Mouse (Mus musculus): Measurements from ENCODE around the gene Pgm2l1. TPM values are rescaled to one million over a fixed set of nuclear protein-coding genes. Genes with fewer than 3 reads are reported as not detected.

The Pgm2l1 gene
- polyA plus RNA-seq, 1 experiment from 2014 or later = 11.8 TPM

GRCm38 (mm10) chr7:100203616-100204015 is 23.6 kb upstream of the Pgm2l1 start:
- no peak overlapping the region for H3K4me2 ChIP-seq (replicated peaks)
- H3K9me3 ChIP-seq = no peaks in the 10 kb centered on the region
- H3K4me1 ChIP-seq = no peaks in the 10 kb centered on the region
- ATAC-seq (ENCODE audit: low FRiP score, low read depth) = no peak
- H3K27me3 ChIP-seq = no peaks in the 10 kb centered on the region
- H3K4me3 ChIP-seq = no peak overlapping the region
- 59% methylated on average over 3 of the region's 3 CpGs for WGBS
- no peak overlapping the region for H3K9ac ChIP-seq (replicated peaks)
- H3K27ac ChIP-seq (replicated peaks) = no peak overlapping the region
- H3K36me3 ChIP-seq = no peaks in the 10 kb centered on the region

DNA sequence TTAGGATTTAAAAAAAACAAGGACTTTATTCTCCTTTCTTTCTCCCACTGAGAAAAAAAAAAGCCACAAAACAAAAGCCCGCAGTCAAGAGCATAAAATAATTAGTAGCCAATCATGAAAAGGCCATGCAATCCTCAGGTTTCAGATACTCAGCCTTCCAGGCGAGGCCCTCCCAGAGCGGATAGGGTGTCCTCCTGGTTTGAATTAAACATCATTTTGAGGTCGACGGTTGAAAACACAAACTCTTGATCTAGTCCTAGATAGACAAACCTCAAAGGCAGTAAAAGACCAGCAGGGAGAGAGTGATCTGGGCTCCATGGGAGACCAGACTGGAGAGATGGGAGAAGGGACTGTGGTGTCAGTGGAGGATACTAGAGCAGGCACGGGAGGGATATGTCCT is 22.3 kb upstream of the Pgm2l1 start:
- Histone ChIP-seq H3K4me1 (no peaks in the 10 kb centered on the region), H3K9me3 (no peaks in the 10 kb centered on the region), H3K4me2 (replicated peaks) (no peak overlapping the region), H3K36me3 (no peaks in the 10 kb centered on the region), H3K27ac (replicated peaks) (no peak overlapping the region), H3K4me3 (no peak overlapping the region), H3K9ac (replicated peaks) (no peak overlapping the region), H3K27me3 (no peaks in the 10 kb centered on the region)
- WGBS = 88% methylated on average over 6 of the region's 6 CpGs
- no peak for ATAC-seq (ENCODE audit: low FRiP score, low read depth)

DNA sequence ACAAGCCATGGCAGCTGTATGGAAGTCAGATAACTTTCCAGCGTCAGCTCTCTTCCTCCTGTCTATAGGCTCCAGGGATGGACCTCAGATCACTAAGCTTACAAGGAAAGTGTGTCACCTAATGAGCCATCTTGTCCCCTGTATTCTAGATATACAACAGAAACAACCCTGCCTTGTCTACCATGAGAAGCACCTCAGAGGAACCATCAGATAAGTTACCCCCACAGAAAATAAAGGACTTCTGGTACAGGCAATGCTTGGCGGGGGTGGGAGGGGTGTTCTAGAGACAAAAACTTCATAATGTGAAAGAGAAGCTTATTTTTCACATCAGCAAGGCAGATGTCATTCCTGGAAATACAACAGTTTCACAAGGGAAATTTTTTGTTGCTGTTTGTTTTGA is 21.1 kb upstream of the Pgm2l1 start:
- 92% methylated on average over 2 of the region's 2 CpGs for WGBS
- no peaks in the 10 kb centered on the region for H3K27me3 ChIP-seq
- H3K27ac ChIP-seq (replicated peaks) = no peak overlapping the region
- H3K4me3 ChIP-seq = no peak overlapping the region
- H3K4me2 ChIP-seq (replicated peaks) = no peak overlapping the region
- no peak for ATAC-seq (ENCODE audit: low FRiP score, low read depth)
- H3K9me3 ChIP-seq = no peaks in the 10 kb centered on the region
- no peaks in the 10 kb centered on the region for H3K4me1 ChIP-seq
- H3K9ac ChIP-seq (replicated peaks) = no peak overlapping the region
- no peaks in the 10 kb centered on the region for H3K36me3 ChIP-seq

DNA sequence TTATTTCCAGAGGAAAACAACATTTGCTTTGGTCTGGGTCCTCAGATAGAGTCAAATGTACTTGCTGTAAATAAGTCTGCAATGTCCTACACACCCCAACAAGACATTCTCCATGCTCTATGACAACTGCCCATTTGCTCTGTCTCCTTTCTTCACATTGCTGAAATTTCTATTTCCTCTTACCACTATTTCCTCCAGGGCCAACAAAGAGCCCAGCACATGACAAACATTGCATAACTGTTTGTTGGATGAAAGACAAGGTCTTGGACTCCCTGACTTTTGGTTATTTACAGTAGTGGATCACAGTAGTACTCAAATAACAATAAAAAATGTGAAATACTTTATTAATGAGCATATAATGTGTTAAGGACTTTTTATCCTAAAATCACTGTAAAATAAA is 19.3 kb upstream of the Pgm2l1 start:
- Histone ChIP-seq H3K4me3 (no peak overlapping the region), H3K4me2 (replicated peaks) (no peak overlapping the region), H3K9me3 (no peaks in the 10 kb centered on the region), H3K9ac (replicated peaks) (no peak overlapping the region), H3K4me1 (no peaks in the 10 kb centered on the region), H3K36me3 (no peaks in the 10 kb centered on the region), H3K27me3 (no peaks in the 10 kb centered on the region), H3K27ac (replicated peaks) (no peak overlapping the region)
- no peak for ATAC-seq (ENCODE audit: low FRiP score, low read depth)

- 77% methylated on average over 4 of the region's 4 CpGs for WGBS
- Histone ChIP-seq H3K9me3 (no peaks in the 10 kb centered on the region), H3K36me3 (no peaks in the 10 kb centered on the region)
These were observed 12.9 kb upstream of the Pgm2l1 start for GRCm38 (mm10) chr7:100214310-100214709.

GRCm38 (mm10) chr7:100215116-100215732 is 12.0 kb upstream of the Pgm2l1 start:
- Histone ChIP-seq H3K27me3 (no peaks in the 10 kb centered on the region), H3K36me3 (no peaks in the 10 kb centered on the region), H3K9ac (replicated peaks) (no peak overlapping the region), H3K4me3 (no peak overlapping the region), H3K9me3 (no peaks in the 10 kb centered on the region), H3K4me2 (replicated peaks) (no peak overlapping the region), H3K4me1 (peaks cover 11% of the 10 kb centered on the region), H3K27ac (replicated peaks) (no peak overlapping the region)
- 45% methylated on average over 6 of the region's 6 CpGs for WGBS
- no peak for ATAC-seq (ENCODE audit: low FRiP score, low read depth)

More at GRCm38 (mm10) chr7:100214310-100214709, 12.9 kb upstream of the Pgm2l1 start:
- Histone ChIP-seq H3K9ac (replicated peaks) (no peak overlapping the region), H3K27ac (replicated peaks) (no peak overlapping the region), H3K4me1 (peaks cover 11% of the 10 kb centered on the region), H3K4me3 (no peak overlapping the region), H3K4me2 (replicated peaks) (no peak overlapping the region), H3K27me3 (no peaks in the 10 kb centered on the region)
- ATAC-seq (ENCODE audit: low FRiP score, low read depth) = no peak

DNA sequence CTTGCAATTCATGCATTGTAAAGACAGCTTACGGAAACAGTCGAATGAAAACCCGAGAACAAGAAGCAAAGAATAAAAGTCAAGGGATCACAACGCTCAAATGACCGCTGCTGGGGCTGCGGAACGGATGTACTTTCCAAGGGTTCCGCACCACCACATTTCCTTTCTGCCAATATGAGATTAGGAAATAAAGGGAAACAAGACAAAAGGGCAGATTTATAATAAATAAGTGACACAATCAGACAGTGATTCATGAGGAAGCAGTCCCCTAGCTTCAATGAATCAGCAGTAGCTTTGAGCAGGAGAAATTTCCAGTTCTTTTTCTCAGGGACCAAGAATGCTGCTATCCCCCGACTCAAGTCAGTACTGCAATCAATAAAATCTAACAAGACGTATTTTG is 11.2 kb upstream of the Pgm2l1 start:
- WGBS = 22% methylated on average over 10 of the region's 10 CpGs
- Histone ChIP-seq H3K4me3 (no peak overlapping the region), H3K4me1 (peaks cover 11% of the 10 kb centered on the region), H3K27me3 (no peaks in the 10 kb centered on the region), H3K9ac (replicated peaks) (no peak overlapping the region), H3K9me3 (no peaks in the 10 kb centered on the region), H3K27ac (replicated peaks) (peak overlapping the region; percentile 73), H3K4me2 (replicated peaks) (peak overlapping the region; percentile 22), H3K36me3 (no peaks in the 10 kb centered on the region)
- no peak for ATAC-seq (ENCODE audit: low FRiP score, low read depth)

- Histone ChIP-seq H3K9ac (replicated peaks) (no peak overlapping the region), H3K9me3 (no peaks in the 10 kb centered on the region), H3K4me1 (peaks cover 11% of the 10 kb centered on the region), H3K27ac (replicated peaks) (peak overlapping the region; percentile 73), H3K27me3 (no peaks in the 10 kb centered on the region), H3K36me3 (no peaks in the 10 kb centered on the region), H3K4me2 (replicated peaks) (no peak overlapping the region), H3K4me3 (no peak overlapping the region)
- peak; percentile 60 for ATAC-seq (ENCODE audit: low FRiP score, low read depth)
- WGBS = 66% methylated on average over 9 of the region's 9 CpGs
These were observed 10.3 kb upstream of the Pgm2l1 start for GRCm38 (mm10) chr7:100216601-100217565.

DNA sequence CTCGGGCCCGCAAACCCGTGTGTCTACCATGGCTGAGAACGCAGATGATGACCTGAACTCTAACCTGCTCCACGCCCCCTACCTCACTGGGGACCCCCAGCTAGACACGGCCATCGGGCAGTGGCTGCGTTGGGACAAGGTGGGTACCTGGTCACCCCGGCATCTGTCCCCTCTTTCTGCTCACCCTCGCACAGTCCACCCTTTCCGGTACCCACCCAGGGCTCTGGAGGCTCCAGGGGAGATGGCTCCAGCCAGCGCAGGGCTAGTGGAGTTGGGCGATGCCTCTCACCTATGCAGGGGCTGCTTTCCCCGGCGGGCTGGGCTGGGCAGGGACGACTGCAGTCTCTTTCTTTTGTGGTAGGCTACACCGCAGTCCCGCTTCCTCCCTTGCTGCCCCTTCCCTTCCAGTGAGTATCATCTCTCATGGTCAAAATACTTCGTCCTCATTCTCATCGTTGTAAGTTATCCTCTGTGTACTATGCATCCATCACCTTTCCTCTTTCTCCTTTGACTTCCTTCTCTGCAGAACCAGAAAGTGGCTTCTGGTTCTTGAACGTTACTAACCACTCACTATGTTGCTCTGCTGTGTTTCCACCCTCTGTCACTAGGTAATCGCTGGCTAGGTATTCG is 817 bp downstream of the Pgm2l1 start:
- Histone ChIP-seq H3K36me3 (no peaks in the 10 kb centered on the region), H3K9ac (replicated peaks) (peak overlapping the region; percentile 70), H3K27ac (replicated peaks) (peak overlapping the region; percentile 92), H3K4me3 (peak overlapping the region; percentile 59), H3K4me2 (replicated peaks) (peak overlapping the region; percentile 68), H3K9me3 (no peaks in the 10 kb centered on the region), H3K4me1 (peaks cover 9% of the 10 kb centered on the region), H3K27me3 (no peaks in the 10 kb centered on the region)
- peak; percentile 66 for ATAC-seq (ENCODE audit: low FRiP score, low read depth)
- 1% methylated on average over 23 of the region's 23 CpGs for WGBS

DNA sequence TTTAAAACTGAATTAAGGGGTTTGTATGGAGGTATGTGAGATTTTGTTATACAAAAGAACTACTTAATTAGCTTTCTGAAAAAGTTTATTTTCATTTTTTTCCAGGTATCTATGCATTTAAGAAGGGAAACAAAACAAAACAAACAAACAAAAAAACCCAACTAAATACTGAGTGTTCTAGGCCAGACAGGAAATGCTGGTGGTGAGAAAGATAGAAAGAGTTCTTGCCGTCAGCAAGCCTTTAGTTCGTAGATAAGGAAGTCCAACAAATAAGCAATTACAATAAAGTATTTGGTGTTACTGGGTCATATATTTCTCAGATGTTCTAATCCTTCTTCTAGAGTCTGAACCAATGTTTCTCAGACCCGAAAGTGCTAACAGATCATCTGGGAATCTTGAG is 1.8 kb downstream of the Pgm2l1 start:
- Histone ChIP-seq H3K4me2 (replicated peaks) (peak overlapping the region; percentile 68), H3K36me3 (no peaks in the 10 kb centered on the region), H3K4me1 (peaks cover 9% of the 10 kb centered on the region), H3K9ac (replicated peaks) (peak overlapping the region; percentile 70; the same call in 1 of the 2 replicates), H3K27me3 (no peaks in the 10 kb centered on the region), H3K27ac (replicated peaks) (no peak overlapping the region), H3K4me3 (peak overlapping the region; percentile 59), H3K9me3 (no peaks in the 10 kb centered on the region)
- WGBS = 72% methylated on average over 3 of the region's 3 CpGs
- no peak for ATAC-seq (ENCODE audit: low FRiP score, low read depth)

GRCm38 (mm10) chr7:100230646-100231045 is 3.5 kb downstream of the Pgm2l1 start:
- peaks cover 12% of the 10 kb centered on the region for H3K4me1 ChIP-seq
- no peak for ATAC-seq (ENCODE audit: low FRiP score, low read depth)
- H3K27me3 ChIP-seq = no peaks in the 10 kb centered on the region
- no peak overlapping the region for H3K27ac ChIP-seq (replicated peaks)
- no peaks in the 10 kb centered on the region for H3K9me3 ChIP-seq
- WGBS = 91% methylated on average over 1 of the region's 1 CpGs
- H3K4me3 ChIP-seq = no peak overlapping the region
- no peaks in the 10 kb centered on the region for H3K36me3 ChIP-seq
- H3K4me2 ChIP-seq (replicated peaks) = no peak overlapping the region
- H3K9ac ChIP-seq (replicated peaks) = no peak overlapping the region

DNA sequence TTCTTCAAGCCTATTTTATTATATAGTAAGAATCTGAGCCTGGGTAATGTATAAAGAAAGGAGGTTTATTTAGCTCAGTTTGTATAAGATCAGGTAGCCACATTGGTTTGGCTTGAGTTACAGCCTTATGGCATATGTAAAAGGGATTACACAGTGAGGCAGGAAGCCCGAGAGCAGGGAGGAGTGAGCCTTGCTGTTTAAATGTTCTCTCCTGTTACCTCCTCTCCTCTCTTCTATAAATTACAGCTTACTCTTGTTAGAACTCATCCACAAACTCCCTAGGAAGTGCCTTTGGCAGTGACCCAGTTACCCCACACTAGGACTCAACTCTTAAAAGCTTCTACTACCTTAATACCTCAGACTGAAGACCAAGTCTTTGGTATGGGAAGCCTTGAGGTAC is 4.5 kb downstream of the Pgm2l1 start:
- WGBS = 50% methylated on average over 1 of the region's 1 CpGs
- no peak overlapping the region for H3K4me3 ChIP-seq
- no peak overlapping the region for H3K9ac ChIP-seq (replicated peaks)
- H3K27ac ChIP-seq (replicated peaks) = no peak overlapping the region
- H3K36me3 ChIP-seq = no peaks in the 10 kb centered on the region
- H3K4me2 ChIP-seq (replicated peaks) = no peak overlapping the region
- H3K27me3 ChIP-seq = no peaks in the 10 kb centered on the region
- H3K9me3 ChIP-seq = no peaks in the 10 kb centered on the region
- H3K4me1 ChIP-seq = peaks cover 12% of the 10 kb centered on the region
- no peak for ATAC-seq (ENCODE audit: low FRiP score, low read depth)

Data from midbrain, embryonic 12.5 days (tissue).